Mouse (Mus musculus): ENCODE data around the gene Senp2. TPM values are rescaled to one million over a fixed set of nuclear protein-coding genes. Genes with fewer than 3 reads are reported as not detected.
A peak's percentile ranks its signal among the peaks of the same experiment; 100 is the strongest.
"Not testable (repeated sequence)": the region's sequence is repeated elsewhere in the genome, so short reads cannot be mapped to it uniquely, and the experiment has no call there.

The Senp2 gene
- 100 to 1,000 TPM in 1 of 2 experiments, 10 to 100 TPM in 1; 99.1 to 101 TPM for total RNA-seq (2021)

DNA sequence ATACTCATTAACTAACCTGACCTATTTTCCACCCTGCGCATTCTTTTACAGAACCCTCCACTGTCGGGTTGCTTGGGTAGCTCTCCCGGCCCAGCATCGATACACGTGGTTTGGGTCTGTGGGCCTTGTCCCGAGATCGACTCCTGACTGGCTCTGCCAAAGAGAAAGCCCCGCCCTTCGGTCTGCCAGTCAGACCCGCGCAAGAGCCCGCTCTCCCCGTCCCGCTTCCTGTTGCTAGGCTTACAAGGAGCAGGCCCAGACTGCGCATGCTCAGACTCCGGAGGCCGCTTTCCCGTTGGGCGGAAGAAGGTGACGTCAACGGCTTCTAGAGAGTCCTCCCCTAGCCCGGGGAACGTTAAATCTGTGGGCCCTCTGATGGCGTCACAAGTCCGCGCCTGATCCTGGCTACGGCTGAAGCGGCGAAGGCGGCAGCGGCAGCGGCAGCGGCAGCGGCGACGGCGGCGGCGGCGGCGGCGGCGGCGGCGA is at the start of gene Senp2:
Gene Senp2, plus strand, starts transcription at position 386 of the 486 bp plus-strand sequence.
- intact Hi-C loops (cut with DNase I), result loop anchor here (5.0 kb wide), 1 partner anchor 172 kb away; no protein-coding TSS in a partner anchor
- DNase-seq (ENCODE audit: low spot score in 2 of 2), result peak; percentile 100

GRCm38 (mm10) chr16:21965576-21965975 is 43.7 kb upstream of the Senp2 start:
- DNase-seq (ENCODE audit: low spot score in 2 of 2), result no peak
- intact Hi-C loops (cut with DNase I), result no loop called here

- DNase-seq (ENCODE audit: low spot score in 2 of 2), result no peak
- intact Hi-C loops (cut with DNase I), result no loop called here
Observed at GRCm38 (mm10) chr16:21969874-21970273, 39.4 kb upstream of the Senp2 start.

GRCm38 (mm10) chr16:21970536-21970935 is 38.7 kb upstream of the Senp2 start:
- intact Hi-C loops (cut with DNase I), result no loop called here
- DNase-seq (ENCODE audit: low spot score in 2 of 2), result no peak

DNA sequence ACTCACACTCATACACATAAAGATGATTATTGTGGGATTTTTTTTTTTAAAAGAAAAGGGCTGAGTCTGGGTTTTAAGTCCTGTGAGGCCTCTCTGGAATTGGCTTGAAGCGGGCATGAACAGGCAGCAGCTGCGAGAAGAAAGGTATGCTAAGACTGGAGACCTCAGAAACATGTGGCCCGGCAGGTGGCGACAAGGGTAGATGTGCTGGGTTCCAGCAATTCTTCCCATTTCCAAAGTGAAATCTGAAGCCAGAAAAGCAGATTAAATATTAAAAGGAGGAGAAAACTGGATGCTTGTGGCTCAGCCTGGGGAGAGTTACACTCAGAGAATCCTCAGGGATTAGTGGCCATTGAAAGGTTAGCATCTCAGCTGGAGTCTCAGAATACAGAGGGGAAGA is 37.8 kb upstream of the Senp2 start:
- intact Hi-C loops (cut with DNase I), result no loop called here
- no peak for DNase-seq (ENCODE audit: low spot score in 2 of 2)

DNA sequence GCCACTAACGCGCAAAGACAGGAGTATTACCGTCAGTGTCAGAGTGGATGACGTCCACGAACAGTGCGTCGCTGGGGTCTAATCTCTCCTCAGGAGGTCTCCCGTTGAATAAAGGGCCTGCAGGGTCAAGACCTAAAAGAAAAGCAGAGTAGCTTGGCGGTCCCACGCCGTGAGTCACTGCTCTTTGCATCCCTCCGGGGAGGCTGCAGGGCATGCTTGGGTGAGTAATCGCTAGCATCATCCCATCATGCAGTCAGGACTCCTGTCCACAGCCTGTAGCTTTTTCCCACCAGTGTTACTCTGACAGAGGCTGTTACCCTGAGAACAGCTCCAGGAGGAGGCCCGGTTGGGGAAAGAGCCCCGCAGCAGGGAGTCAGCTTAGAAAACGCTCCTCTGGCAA is 33.1 kb upstream of the Senp2 start:
- peak in 1 of 2 experiments; percentile 13 for DNase-seq (ENCODE audit: low spot score in 2 of 2)

GRCm38 (mm10) chr16:21977347-21977746 is 31.9 kb upstream of the Senp2 start:
- intact Hi-C loops (cut with DNase I), result no loop called here
- peak in 1 of 2 experiments; percentile 73 for DNase-seq (ENCODE audit: low spot score in 2 of 2)

More for the DNA sequence above, 33.1 kb upstream of the Senp2 start:
- intact Hi-C loops (cut with DNase I), result no loop called here

DNA sequence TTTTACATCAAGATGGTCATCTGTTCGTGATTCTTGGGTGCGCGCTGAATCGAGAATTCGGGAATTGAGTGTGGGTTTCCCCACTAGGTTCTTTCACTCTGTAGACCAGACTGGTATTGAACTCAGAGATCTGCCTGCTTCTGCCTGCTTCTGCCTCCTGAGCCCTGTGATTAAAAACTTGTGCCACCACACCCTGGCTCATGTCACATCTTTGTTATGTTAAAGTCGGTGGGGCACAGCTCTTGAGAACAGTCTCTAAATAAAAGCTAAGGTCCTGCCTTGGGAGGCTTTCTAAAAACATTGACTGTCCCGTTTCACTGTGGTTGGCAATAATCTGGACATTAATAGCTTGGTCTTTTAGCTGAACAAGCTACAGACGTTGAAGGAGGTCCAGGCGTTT is 26.1 kb upstream of the Senp2 start:
- intact Hi-C loops (cut with DNase I), result no loop called here
- no peak for DNase-seq (ENCODE audit: low spot score in 2 of 2)

DNA sequence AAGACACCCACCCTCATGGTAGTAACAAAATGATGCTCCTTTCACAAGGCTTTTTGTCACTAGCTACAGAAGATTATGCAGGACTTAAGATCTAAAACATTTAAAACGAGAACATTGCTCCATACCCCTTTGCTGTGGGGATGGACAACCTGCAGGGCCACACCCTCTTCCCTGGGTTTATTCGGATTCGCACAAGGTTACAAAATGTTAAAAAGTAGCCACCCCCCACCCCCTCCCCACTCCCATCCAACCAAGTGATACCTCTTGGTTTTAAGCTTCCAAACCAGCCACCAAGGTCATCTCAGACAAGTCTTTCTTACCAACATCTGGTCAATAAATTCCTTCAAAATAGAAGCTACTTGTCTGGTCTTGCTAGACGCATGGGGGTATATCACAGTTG is 25.7 kb upstream of the Senp2 start:
- no peak for DNase-seq (ENCODE audit: low spot score in 2 of 2)
- intact Hi-C loops (cut with DNase I), result no loop called here

DNA sequence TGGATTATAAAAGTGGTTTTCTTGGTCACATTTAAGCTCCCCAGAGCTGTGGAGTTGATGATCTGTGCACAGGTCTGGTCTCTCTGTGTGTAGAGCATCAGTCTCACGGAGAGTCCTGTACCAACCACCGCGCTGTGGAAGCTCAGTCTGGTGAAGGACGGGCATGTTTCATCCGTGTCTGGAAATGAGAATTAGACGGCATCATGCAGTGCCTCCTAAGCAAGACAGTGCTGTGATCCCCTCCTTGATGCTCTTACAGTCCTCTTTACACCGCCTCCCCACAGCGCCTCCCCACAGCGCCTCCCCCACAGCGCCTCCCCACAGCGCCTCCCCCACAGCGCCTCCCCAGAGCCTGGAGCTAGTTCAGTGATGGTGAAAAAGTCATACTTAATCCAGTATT is 25.2 kb upstream of the Senp2 start:
- intact Hi-C loops (cut with DNase I), result no loop called here
- DNase-seq (ENCODE audit: low spot score in 2 of 2), result no peak

DNA sequence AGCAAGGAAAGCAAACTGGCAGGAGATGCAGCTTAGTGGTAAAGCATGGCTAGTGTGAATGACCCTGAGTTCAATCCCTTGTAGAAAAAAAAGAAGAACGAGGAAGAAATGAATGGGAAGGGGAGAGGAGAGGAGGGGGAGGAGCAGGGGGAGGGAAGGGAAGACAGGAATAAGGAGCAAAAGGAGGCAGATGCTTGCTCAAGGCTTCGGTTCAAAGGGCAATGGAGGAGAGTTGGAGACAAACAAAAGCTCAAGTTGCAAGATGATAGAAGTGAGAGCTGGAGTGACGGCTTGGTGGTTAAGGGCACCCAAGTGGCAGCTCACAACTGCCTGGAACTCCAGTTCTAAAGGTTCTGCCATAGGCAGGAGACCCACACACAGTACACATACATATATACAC is 23.1 kb upstream of the Senp2 start:
- intact Hi-C loops (cut with DNase I), result no loop called here
- no peak for DNase-seq (ENCODE audit: low spot score in 2 of 2)

DNA sequence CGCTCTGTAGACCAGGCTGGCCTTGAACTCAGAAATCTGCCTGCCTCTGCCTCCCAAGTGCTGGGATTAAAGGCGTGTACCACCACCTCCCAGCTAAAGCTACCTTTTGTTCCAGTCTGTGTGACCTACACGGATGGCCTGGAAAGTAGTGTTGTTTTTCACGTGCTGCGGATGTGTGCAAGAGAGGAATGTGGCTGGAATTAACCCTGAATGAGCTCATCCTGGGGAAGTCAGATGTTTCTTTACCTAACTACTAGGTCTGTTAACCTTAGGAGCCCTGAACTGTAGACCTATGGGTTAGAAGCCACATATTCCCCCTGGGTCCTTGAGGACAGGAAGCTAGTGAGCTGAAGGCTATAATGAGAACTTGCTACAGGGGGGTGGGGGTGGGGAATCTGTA is 21.3 kb upstream of the Senp2 start:
- intact Hi-C loops (cut with DNase I), result no loop called here
- no peak for DNase-seq (ENCODE audit: low spot score in 2 of 2)

DNA sequence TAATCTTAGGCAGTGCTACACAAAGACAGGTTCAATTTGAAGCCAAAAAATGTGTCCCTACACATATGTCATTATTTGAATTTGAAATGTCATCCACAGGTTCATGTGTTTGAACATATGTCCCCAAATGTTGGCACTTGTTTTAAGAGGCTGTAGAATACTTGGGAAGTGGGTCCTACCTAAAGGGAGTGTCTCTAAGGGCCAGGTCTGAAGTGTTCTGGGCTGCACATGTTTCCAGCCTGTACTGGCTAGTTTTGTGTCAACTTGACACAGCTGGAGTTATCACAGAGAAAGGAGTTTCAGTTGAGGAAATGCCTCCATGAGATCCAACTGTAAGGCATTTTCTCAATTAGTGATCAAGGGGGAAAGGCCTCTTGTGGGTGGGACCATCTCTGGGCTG is 18.4 kb upstream of the Senp2 start:
- intact Hi-C loops (cut with DNase I); DNase-seq (ENCODE audit: low spot score in 2 of 2): not testable (repeated sequence)

GRCm38 (mm10) chr16:21991774-21992173 is 17.5 kb upstream of the Senp2 start:
- intact Hi-C loops (cut with DNase I), result no loop called here
- DNase-seq (ENCODE audit: low spot score in 2 of 2), result no peak

GRCm38 (mm10) chr16:21995304-21995703 is 14.0 kb upstream of the Senp2 start, which contains the start of gene Liph:
TSS of gene Liph (minus strand) at chr16:21995663.
- intact Hi-C loops (cut with DNase I), result no loop called here
- DNase-seq (ENCODE audit: low spot score in 2 of 2), result peak in 1 of 2 experiments; percentile 10

DNA sequence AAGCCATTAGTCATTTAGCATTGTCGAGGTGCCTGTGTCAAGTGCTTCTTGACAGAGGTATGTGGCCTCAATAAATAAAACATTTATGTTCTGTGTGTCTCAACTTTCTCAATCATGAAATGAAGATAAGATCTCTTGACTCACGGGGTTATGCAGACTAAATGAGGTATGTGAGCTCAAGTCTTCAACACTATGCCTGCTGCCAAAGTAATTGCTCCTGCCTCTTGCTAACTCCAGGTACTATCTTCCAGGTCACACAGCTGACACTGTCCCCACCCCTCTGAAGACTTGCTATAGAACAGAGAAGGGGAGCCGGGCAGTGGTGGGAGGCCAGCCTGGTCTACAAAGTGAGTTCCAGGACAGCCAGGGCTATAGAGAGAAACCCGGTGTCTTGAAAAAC is 12.9 kb upstream of the Senp2 start:
- DNase-seq (ENCODE audit: low spot score in 2 of 2), result no peak
- intact Hi-C loops (cut with DNase I), result no loop called here

GRCm38 (mm10) chr16:21996881-21997641 is 12.2 kb upstream of the Senp2 start:
- intact Hi-C loops (cut with DNase I), result no loop called here

DNA sequence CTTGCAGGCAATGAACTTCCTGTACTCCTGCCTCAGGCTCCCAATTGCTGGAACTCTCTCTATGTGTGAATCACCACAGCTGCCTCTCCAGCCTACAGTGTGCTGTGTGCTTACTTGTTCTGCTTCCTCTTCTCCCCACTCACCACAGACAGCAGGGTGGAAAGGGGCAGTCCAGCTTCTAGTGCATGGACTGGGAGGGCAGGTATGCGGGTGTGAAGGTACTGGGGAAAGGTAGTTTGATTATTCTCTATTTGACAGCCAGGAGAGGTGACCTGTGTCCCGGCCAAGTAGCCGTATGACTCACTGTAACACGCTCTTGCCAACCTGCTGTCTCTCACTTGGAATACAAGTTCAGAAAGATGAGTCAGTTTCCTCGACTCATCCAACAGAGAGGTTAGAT is 11.2 kb upstream of the Senp2 start:
- intact Hi-C loops (cut with DNase I), result no loop called here
- DNase-seq (ENCODE audit: low spot score in 2 of 2), result peak in 1 of 2 experiments; percentile 50

More at GRCm38 (mm10) chr16:21996881-21997641, 12.2 kb upstream of the Senp2 start:
- DNase-seq (ENCODE audit: low spot score in 2 of 2), result no peak

DNA sequence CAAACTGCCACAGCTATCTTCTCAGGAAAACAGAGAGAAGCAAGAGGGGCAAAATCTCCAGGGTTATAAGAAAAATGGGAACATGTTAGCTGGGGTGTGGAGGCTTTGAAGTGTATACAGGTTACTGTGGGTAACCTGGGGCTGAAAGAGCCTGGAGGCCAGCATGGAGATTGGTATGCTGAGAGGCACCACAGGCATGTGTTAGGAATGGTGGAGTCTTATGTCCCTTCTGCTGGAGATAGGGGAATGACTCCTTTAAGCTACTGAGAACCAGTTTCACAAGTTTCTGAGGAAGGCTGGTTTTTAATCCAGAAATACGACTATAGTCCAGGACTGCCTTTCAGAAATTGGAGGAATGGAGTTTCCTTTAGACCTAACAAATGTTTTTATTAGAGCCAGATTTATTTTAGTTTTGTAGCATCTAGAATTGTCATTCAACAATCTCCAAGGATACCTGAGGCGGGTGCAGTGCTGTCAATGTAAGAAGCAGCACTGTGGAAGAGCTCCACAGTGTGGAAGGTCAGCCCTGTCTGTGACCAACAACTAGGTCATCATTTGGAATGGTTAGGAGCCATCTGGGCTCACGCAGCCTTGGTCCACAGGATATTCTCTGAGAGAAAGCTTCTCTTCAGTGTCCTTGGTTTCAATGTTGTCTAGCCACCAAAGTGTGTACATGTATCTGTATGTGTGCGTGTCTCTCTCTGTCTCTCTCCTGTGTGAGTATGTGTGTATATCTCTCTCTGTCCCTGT is 9.2 kb upstream of the Senp2 start:
- no peak for DNase-seq (ENCODE audit: low spot score in 2 of 2)
- intact Hi-C loops (cut with DNase I), result no loop called here

- intact Hi-C loops (cut with DNase I), result no loop called here
Observed at GRCm38 (mm10) chr16:22001172-22001571, 8.1 kb upstream of the Senp2 start.

DNA sequence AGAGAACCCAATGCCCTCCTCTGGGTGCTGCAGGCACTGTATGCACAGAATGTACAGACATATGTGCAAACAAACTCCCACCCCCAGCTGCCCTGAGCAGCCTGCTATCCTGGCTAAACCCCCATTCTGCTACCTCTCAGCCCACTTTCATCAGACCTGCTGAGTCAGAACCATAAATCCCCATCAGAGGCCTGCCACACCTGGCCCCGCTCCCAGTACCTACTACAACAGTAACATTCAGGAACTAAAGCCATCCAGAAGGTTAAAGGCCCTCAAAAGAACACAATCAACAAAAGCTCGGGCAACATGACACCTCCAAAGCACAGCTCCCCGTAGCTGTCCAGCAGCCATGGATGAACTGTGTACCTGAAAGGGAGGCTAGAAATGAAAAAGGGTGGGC is 7.7 kb upstream of the Senp2 start:
- no peak for DNase-seq (ENCODE audit: low spot score in 2 of 2)
- intact Hi-C loops (cut with DNase I), result no loop called here

More at GRCm38 (mm10) chr16:22001172-22001571, 8.1 kb upstream of the Senp2 start:
- DNase-seq (ENCODE audit: low spot score in 2 of 2), result no peak
